Mouse (Mus musculus): ENCODE measurements around the gene Ace3. TPM values are rescaled to one million over a fixed set of nuclear protein-coding genes. Genes with fewer than 3 reads are reported as not detected.

Gene Ace3
- polyA plus RNA-seq, 1 experiment from 2014 or later = not detected

- no peak overlapping the region for H3K9ac ChIP-seq (ENCODE audit: low read length)
- WGBS = 97% methylated on average over 3 of the region's 3 CpGs
- no peaks in the 10 kb centered on the region for H3K27me3 ChIP-seq (ENCODE audit: control insufficient read depth, insufficient read depth, low read length)
- H3K9me3 ChIP-seq (ENCODE audit: control insufficient read depth, low read length) = no peaks in the 10 kb centered on the region
- H3K4me2 ChIP-seq = no peak overlapping the region
- no peak for DNase-seq (ENCODE audit: low spot score, missing footprints)
- H3K27ac ChIP-seq (ENCODE audit: low read depth, low read length) = no peak overlapping the region
- H3K4me3 ChIP-seq (ENCODE audit: low read depth, low read length) = no peak overlapping the region
- H3K4me1 ChIP-seq (ENCODE audit: control insufficient read depth, insufficient read depth, low read length) = no peaks in the 10 kb centered on the region
- no peak for ATAC-seq (ENCODE audit: low FRiP score)
- H3K36me3 ChIP-seq (ENCODE audit: control insufficient read depth, insufficient read depth, low read length) = peaks cover 6% of the 10 kb centered on the region
Observed at GRCm38 (mm10) chr11:106045780-106046179, 51.3 kb downstream of the Ace3 start.

- no peak overlapping the region for H3K4me2 ChIP-seq
- H3K36me3 ChIP-seq (ENCODE audit: control insufficient read depth, insufficient read depth, low read length) = peaks cover 12% of the 10 kb centered on the region
- H3K9ac ChIP-seq (ENCODE audit: low read length) = no peak overlapping the region
- ATAC-seq (ENCODE audit: low FRiP score) (no peak), DNase-seq (ENCODE audit: low spot score, missing footprints) (no peak)
- WGBS = 82% methylated on average over 9 of the region's 9 CpGs
- H3K4me1 ChIP-seq (ENCODE audit: control insufficient read depth, insufficient read depth, low read length) = no peaks in the 10 kb centered on the region
- no peak overlapping the region for H3K4me3 ChIP-seq (ENCODE audit: low read depth, low read length)
- H3K9me3 ChIP-seq (ENCODE audit: control insufficient read depth, low read length) = no peaks in the 10 kb centered on the region
- no peak overlapping the region for H3K27ac ChIP-seq (ENCODE audit: low read depth, low read length)
- no peaks in the 10 kb centered on the region for H3K27me3 ChIP-seq (ENCODE audit: control insufficient read depth, insufficient read depth, low read length)
Observed at GRCm38 (mm10) chr11:106046584-106046983, 52.1 kb downstream of the Ace3 start.

GRCm38 (mm10) chr11:106053921-106054320, 59.4 kb downstream of the Ace3 start:
- no peak for DNase-seq (ENCODE audit: low spot score, missing footprints)
- Histone ChIP-seq H3K27me3 (ENCODE audit: control insufficient read depth, insufficient read depth, low read length) (no peaks in the 10 kb centered on the region), H3K27ac (ENCODE audit: low read depth, low read length) (no peak overlapping the region), H3K4me3 (ENCODE audit: low read depth, low read length) (no peak overlapping the region), H3K36me3 (ENCODE audit: control insufficient read depth, insufficient read depth, low read length) (peaks cover 22% of the 10 kb centered on the region), H3K9ac (ENCODE audit: low read length) (no peak overlapping the region), H3K9me3 (ENCODE audit: control insufficient read depth, low read length) (no peaks in the 10 kb centered on the region), H3K4me2 (no peak overlapping the region), H3K4me1 (ENCODE audit: control insufficient read depth, insufficient read depth, low read length) (no peaks in the 10 kb centered on the region)
- ATAC-seq (ENCODE audit: low FRiP score) = no peak
- WGBS = 93% methylated on average over 2 of the region's 2 CpGs

- Histone ChIP-seq H3K27me3 (ENCODE audit: control insufficient read depth, insufficient read depth, low read length) (no peaks in the 10 kb centered on the region), H3K9ac (ENCODE audit: low read length) (no peak overlapping the region), H3K36me3 (ENCODE audit: control insufficient read depth, insufficient read depth, low read length) (peaks cover 22% of the 10 kb centered on the region), H3K4me1 (ENCODE audit: control insufficient read depth, insufficient read depth, low read length) (no peaks in the 10 kb centered on the region), H3K27ac (ENCODE audit: low read depth, low read length) (no peak overlapping the region), H3K4me3 (ENCODE audit: low read depth, low read length) (no peak overlapping the region), H3K9me3 (ENCODE audit: control insufficient read depth, low read length) (no peaks in the 10 kb centered on the region), H3K4me2 (no peak overlapping the region)
- no peak for DNase-seq (ENCODE audit: low spot score, missing footprints)
- no peak for ATAC-seq (ENCODE audit: low FRiP score)
- 92% methylated on average over 8 of the region's 8 CpGs for WGBS
Observed at GRCm38 (mm10) chr11:106054600-106054999, 60.1 kb downstream of the Ace3 start.

Other genes starting within 250 kb of the Ace3 start
- gene Cyb561, start 41.3 kb upstream of the Ace3 start, polyA plus RNA-seq (2014; fragmentation: Nextera tagmentation; extraction: Ambion mirVana) = 10.1 and 11.6 TPM in 2 replicates
- 0.57 and 0.89 TPM in 2 replicates for gene Ace, start 26.7 kb upstream of the Ace3 start, polyA plus RNA-seq (2014; fragmentation: Nextera tagmentation; extraction: Ambion mirVana)
- gene Kcnh6, start 13.4 kb downstream of the Ace3 start, polyA plus RNA-seq (2014; fragmentation: Nextera tagmentation; extraction: Ambion mirVana) = 0.21 and 0.29 TPM in 2 replicates
- 72.7 and 76.1 TPM in 2 replicates for gene Dcaf7, start 42.2 kb downstream of the Ace3 start, polyA plus RNA-seq (2014; fragmentation: Nextera tagmentation; extraction: Ambion mirVana)
- 10.5 and 11.1 TPM in 2 replicates for gene Taco1, start 71.4 kb downstream of the Ace3 start, polyA plus RNA-seq (2014; fragmentation: Nextera tagmentation; extraction: Ambion mirVana)
- gene Map3k3, start 89.9 kb downstream of the Ace3 start, polyA plus RNA-seq (2014; fragmentation: Nextera tagmentation; extraction: Ambion mirVana) = 14.9 and 16.8 TPM in 2 replicates
- gene Gm10840, start 166.2 kb downstream of the Ace3 start, polyA plus RNA-seq (2014; fragmentation: Nextera tagmentation; extraction: Ambion mirVana) = not detected in 2 replicates
- gene Limd2, start 166.2 kb downstream of the Ace3 start, polyA plus RNA-seq (2014; fragmentation: Nextera tagmentation; extraction: Ambion mirVana) = 301 and 308 TPM in 2 replicates
- gene Strada, start 207.5 kb downstream of the Ace3 start, polyA plus RNA-seq (2014; fragmentation: Nextera tagmentation; extraction: Ambion mirVana) = 38.4 and 40.5 TPM in 2 replicates
- 74.1 and 76.4 TPM in 2 replicates for gene Ccdc47, start 221.7 kb downstream of the Ace3 start, polyA plus RNA-seq (2014; fragmentation: Nextera tagmentation; extraction: Ambion mirVana)
- gene Ddx42, start 222.3 kb downstream of the Ace3 start, polyA plus RNA-seq (2014; fragmentation: Nextera tagmentation; extraction: Ambion mirVana) = 105 and 110 TPM in 2 replicates